Mouse (Mus musculus): ENCODE results near the gene Atp2b2. TPM values are rescaled to one million over a fixed set of nuclear protein-coding genes. Genes with fewer than 3 reads are reported as not detected.

Gene Atp2b2
- polyA plus RNA-seq, 1 experiment: 0.20 TPM

DNA sequence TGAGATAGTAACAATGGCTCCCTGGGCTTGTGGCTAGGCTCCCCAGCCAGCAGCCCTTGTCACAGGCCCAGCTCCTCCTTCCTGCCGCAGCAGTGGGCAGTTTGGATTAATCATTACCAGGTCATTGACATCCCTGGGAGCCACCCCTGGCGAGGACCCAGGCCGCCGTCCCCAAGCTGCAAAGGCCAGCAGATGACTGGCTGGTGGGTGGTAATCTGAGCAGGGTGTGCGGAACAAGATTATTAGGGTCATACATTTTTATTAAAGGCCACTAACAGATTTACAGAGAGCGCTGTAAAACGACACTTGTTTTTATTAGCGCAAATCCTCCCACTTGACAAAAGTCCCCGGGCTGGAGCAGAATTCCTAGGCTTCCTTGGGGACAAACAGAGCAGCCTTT is 29.6 kb downstream of the Atp2b2 start:
- DNase-seq (ENCODE audit: low read depth): no peak

DNA sequence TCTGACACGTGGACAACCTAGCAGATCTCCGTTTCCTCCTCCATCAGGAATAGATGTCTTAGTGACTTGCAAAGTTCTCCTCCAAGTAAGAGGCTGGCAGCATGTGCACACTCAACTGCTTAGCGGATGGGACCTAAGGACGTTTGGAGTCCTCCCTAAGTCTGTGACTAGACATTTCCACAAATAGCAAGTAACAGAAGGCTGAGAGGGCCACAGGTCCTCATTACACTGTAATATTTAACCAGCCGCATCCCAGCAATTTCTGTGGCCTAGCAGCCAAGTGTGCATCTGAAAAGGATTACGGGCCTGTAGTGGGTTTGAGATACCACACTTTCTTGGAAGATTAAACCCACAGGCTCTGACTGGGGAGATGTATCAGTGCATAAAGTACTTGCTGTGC is 30.4 kb downstream of the Atp2b2 start:
- DNase-seq (ENCODE audit: low read depth): no peak

- DNase-seq (ENCODE audit: low read depth): no peak
These were observed 38.6 kb downstream of the Atp2b2 start for GRCm38 (mm10) chr6:114003796-114004195.

- DNase-seq (ENCODE audit: low read depth): no peak
These were observed 41.5 kb downstream of the Atp2b2 start for GRCm38 (mm10) chr6:114000928-114001327.

DNA sequence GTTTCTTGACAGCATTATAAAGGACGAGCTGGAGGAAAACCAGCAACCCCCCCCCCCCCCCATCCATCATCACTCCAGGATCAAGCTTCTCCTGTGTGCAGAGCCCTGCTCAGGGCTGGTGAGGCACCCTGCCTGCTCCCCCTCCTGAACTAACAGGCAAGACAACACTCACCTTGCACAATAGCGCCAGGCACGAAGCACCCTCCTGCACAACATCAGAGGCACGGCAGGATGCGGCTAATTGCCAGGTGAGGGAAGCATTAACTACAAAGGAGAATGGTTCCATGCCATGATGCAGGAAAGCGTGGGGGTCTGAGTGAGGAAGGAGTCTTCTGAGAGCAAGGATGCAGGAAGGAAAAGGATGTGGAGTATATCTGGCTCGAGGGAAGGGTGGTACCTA is 42.1 kb downstream of the Atp2b2 start:
- no peak for DNase-seq (ENCODE audit: low read depth)

DNA sequence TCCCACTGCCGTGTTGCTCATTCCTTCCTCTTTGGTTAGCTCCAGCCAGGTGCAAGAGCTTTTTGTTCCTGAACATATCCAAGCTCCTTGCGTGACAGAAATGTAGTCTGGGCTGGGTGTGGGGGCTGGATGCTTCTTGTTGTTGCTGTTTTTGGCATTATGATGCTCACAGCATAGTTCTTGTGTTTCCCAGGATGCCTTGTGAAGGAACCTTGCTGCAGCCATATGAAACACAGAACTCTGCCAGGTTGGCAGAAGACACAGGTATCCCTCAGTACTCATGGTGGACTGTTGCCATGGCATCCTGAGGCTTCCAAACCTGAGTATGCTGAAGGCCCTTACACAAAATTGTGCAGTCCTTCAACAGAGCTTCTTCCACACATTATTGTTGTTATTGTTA is 44.0 kb downstream of the Atp2b2 start:
- DNase-seq (ENCODE audit: low read depth): no peak

GRCm38 (mm10) chr6:113994176-113994575 is 48.2 kb downstream of the Atp2b2 start:
- no peak for DNase-seq (ENCODE audit: low read depth)

GRCm38 (mm10) chr6:113992101-113992500 is 50.3 kb downstream of the Atp2b2 start:
- DNase-seq (ENCODE audit: low read depth): no peak

GRCm38 (mm10) chr6:113991482-113991881 is 50.9 kb downstream of the Atp2b2 start:
- DNase-seq (ENCODE audit: low read depth): peak; percentile 17

DNA sequence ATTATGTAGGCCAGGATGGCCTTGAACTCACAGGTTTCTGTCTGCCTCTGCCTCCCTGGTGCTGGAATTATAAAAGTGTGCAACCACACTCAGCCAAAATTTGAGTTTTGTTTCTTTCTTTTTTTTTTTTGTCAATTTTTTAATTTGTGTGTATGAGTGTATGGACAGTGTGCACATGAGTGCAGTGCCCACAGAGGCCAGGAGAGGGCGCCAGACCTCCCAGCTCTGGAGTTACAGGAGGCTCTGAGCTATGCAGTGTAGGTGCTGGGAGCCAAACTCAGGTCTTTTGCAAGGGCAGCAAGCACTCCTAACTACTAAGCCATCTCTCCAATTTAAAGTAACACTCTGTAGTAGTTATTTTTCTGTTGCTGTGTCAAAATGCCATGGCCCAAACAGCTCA is 52.4 kb downstream of the Atp2b2 start:
- DNase-seq (ENCODE audit: low read depth): no peak

DNA sequence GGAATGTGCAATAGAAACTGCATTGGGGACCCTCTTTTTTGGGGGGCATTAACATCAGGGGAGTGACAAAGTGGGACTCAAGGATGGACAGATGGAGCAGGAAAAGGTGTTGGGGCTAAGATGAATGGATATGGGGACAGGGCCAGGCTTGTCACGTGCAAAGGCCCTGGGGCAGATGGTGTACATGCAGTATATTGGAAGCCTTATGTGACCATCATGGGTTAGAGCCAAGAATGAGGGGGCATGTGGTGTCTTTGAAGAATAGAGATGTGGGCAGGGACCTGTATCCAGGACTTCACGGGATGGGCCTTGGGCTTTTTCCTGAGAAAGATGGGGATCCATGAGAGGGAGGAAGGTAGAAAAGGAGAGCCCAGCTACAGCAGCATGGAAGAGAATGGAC is 53.9 kb downstream of the Atp2b2 start:
- DNase-seq (ENCODE audit: low read depth): no peak

- DNase-seq (ENCODE audit: low read depth): no peak
These were observed 55.7 kb downstream of the Atp2b2 start for GRCm38 (mm10) chr6:113986671-113987070.

GRCm38 (mm10) chr6:113978673-113979072 is 63.7 kb downstream of the Atp2b2 start:
- no peak for DNase-seq (ENCODE audit: low read depth)

GRCm38 (mm10) chr6:113978091-113978650 is 64.2 kb downstream of the Atp2b2 start:
- DNase-seq (ENCODE audit: low read depth): no peak

GRCm38 (mm10) chr6:113970900-113971299 is 71.5 kb downstream of the Atp2b2 start:
- DNase-seq (ENCODE audit: low read depth): no peak

- DNase-seq (ENCODE audit: low read depth): no peak
These were observed 71.9 kb downstream of the Atp2b2 start for GRCm38 (mm10) chr6:113970464-113970863.

DNA sequence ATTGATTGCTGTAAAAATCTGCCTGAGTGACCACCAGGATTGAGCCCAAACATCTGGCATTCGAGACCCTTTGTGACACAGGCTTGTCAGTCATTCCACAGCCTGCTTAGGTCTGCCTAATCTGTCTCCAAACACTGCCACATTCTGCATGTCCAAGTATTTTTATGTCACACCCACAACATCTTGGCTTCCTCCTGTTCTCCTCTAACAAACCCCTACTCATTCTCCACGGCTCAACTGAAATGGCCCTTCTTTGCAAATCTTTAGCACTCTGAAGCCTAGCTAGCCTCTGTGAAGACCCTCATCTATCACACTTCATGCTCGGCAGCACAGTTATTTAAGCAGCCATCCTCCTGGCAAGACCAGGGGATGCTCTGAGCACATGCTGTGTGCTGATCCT is 72.7 kb downstream of the Atp2b2 start:
- DNase-seq (ENCODE audit: low read depth): no peak

DNA sequence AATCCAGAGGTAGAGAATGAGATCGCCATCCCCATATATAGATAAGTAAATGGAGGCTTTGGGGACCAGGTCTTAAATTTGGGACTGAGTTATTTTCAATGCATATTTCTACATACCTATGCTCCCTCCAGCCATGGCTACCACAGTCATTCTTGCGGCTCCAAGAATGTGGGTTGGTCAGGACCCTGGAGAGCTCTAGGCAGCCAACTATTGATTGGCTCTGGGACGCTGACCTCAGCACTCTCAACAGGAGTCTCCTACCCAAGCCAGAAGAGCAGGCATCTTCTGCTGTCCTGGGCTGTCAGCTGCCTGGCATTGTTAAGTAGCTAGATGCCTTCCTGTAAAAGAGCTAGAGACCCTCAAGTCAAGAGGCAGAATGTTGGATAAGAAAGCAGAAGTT is 79.6 kb downstream of the Atp2b2 start:
- DNase-seq (ENCODE audit: low read depth): no peak

- DNase-seq (ENCODE audit: low read depth): no peak
These were observed 80.8 kb downstream of the Atp2b2 start for GRCm38 (mm10) chr6:113961658-113962057.

DNA sequence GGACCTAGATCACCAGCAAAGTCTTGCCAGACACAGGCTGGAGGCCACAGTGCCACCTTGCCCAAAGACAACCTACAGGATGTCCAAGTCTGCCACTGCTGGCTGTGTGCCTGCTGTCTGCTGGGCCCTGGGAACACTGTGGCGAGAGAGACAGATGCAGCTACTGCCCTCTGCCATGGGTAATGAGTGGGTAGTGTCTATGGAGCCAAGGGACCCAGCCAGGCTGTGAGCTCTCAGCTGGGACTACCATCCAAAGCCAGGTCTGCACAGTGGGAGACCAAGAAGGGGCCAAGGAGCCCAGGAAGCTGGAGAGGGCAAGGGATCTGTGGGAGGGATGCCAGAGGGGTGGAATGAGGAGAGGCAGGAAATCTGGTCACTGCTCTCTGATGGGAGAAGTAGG is 83.1 kb downstream of the Atp2b2 start:
- no peak for DNase-seq (ENCODE audit: low read depth)

DNA sequence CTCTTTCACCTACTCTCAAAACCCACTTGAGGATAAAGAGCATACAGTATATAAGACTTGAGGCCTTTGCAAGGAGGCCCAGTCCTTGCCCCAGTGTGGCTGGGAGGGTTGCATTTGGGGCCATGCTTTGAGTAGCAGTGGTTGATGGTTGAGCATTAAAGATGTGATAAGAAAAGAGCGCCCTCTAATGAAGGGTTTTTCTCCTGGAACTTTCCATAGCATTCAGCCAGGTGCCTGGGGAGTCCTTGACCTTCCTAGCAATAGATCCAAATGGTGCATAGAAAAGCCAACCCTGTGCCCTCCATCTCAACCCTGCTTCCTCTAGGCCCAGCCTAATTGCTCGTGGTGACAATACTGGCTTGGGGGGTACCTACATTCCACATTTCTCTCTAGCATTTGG is 83.7 kb downstream of the Atp2b2 start:
- no peak for DNase-seq (ENCODE audit: low read depth)

- no peak for DNase-seq (ENCODE audit: low read depth)
These were observed 84.4 kb downstream of the Atp2b2 start for GRCm38 (mm10) chr6:113958003-113958402.

GRCm38 (mm10) chr6:113957232-113957940 is 85.0 kb downstream of the Atp2b2 start:
- no peak for DNase-seq (ENCODE audit: low read depth)

GRCm38 (mm10) chr6:113947515-113947914 is 94.9 kb downstream of the Atp2b2 start:
- peak; percentile 70 for DNase-seq (ENCODE audit: low read depth)
